Mouse (Mus musculus) liver (tissue): ENCODE measurements around the gene Actn4.

Experiments used
- DNase-seq: peaks from one replicate; pipeline ENCODE4 v3.0.0-alpha.2; 2020; ENCODE audit warnings: mixed read lengths

The Actn4 gene

DNA sequence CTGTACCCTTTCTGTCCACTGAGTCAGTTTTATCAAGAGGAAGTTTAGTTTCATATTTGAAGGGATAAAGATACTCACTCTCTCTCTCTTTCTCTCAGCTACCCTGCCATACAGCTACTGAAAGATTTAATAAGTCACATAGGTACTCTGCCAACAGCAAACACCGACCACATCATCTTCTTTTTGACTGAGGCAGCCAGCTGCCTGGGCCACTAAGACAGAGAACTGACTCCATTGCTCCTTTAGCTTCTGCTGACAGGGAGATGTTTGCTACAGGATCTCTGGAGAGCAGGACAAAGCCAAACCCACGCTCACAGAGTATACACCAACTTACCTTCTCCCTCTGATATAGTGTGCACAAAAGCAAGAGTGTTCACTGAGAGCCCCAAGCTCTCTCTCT is 12.8 kb downstream of the Actn4 start:
- DNase-seq: no peak

DNA sequence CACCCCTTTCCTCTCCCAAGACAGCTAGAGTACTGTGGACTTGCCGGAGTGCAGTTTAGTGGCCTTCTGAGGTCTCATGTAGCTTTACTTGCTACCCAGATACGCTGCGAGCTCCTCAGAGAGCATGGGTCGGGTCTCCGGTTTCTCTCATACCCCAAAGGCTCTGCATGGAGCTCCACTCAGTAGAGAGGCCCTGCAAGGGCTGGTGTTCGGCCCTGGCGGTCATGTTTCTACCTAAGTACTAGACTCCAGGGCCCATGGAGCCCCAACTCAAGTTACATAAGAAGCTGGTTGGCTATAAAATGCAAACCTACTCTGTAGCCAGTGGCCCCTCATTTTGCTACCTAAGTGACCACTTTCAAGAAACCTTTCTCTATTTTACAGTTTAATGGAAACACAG is 13.4 kb downstream of the Actn4 start:
- DNase-seq: no peak

DNA sequence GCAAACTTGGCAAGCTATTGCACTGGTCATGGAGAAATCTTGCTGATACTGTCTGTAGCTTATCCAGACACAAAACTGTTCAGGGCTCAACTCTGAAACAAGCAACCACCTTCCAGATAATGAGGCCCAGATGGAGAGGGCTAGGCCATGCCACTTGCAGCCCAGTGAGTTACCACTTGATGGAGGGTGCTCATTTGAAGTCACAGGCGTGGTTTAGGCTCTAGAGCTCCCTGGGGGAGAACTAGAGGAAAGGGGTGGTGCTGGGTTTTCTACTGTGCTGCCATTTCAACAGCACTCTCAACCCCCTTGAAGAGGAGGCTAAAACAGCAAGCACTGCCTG is 15.9 kb downstream of the Actn4 start:
- DNase-seq: no peak

DNA sequence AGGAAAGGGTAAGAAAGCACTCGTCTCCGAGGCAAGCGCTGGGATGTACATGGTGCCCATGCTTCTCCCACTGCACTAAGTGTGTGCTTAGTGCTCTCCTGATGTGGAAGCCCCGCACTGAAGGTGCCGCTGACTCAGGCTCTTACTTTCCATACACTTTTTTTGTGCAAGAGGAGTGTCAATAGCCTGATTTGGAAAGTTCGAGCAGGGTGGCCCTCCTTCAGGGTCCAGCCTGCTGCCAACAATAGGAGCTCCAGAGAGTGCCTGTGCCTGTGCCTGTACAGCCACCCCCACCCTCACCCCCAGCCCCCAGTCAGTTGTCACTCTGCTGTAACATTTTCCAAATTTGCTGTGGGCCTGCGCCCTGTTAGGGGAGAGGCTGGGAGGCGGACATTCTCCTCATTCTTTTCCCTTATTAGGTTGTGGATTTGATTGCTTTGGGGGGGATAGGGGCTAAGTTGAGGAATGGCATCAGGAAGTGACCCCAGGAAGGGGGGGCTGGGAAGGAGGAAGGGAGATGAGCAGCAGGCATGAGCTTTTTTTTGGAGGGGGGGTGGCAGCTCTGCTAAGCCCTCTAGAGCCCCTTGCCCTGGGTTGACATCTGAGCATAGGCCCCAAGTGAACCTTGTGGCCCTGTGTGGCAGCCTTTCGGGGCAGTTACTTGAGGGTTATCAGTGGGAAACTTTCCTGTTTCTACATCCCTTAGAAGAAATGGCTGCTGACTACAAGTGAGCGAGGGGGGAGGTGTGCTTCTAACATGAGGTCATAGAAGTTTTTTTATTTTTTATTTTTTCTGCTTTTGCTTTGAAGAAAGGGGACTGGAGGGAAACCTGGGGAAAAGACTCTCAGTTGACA is 16.5 kb downstream of the Actn4 start:
- peak; percentile 27 for DNase-seq

DNA sequence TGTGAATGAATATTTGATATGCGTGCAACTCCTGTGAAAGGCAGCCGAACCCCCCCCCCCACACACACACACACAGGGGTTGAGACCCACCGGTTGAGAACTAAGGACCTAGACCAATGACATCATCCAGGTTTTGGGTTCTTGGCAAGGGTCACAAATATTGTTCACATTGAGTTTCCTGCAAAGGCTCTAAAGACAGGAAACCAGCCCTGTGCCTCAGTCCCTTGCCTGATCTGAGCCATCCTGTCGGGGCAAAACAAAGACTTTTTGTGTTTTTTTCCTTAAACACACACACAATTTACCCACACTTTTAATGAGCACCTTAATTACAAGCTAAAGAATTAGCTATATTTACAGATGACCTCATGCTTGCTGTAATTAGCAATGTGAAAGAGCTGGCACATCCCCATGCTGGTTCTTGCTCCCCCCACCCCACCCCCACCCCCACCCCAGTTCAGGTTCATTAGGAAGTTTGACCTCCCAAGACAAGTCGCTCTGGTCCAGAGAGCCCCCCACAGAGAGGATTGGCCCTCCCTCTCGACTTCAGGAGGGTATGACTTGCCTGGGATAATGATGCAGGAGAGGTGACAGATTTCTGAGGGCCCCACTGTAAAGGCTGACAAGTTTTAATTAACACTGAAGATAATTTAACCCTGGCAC is 17.3 kb downstream of the Actn4 start:
- no peak for DNase-seq

DNA sequence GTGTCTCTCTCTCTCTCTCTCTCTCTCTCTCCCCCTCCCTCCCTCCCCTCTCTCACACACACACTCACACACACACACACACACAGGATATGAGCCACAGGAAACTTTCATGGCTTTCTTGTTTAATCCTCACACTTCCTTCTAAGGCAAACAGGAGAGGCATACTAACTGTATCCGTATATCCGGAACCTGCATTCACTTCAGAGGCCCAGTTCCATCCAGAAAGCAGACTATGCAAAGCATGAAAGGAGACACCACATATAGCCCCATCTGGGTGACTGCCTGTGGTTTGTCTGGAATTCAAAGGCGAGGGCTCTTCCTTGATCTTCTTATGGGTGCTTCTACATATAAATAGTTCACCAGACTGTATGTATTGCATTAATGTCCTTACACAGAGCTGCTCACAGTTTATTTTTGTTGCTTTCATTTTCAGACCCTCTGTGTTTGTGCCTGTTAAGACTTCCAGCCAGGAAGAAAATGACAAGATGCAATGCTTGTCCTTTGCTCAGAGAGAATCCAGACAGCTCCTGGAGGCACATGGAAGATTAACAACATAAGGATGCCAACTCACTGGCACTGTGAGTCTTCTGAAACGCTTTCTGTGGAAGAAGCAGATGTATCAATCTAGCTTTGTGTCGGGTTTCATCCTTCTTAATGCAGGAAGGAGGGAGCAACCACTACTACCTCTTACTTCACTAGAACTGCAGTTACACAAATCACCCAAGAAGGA is 18.5 kb downstream of the Actn4 start:
- DNase-seq: no peak

DNA sequence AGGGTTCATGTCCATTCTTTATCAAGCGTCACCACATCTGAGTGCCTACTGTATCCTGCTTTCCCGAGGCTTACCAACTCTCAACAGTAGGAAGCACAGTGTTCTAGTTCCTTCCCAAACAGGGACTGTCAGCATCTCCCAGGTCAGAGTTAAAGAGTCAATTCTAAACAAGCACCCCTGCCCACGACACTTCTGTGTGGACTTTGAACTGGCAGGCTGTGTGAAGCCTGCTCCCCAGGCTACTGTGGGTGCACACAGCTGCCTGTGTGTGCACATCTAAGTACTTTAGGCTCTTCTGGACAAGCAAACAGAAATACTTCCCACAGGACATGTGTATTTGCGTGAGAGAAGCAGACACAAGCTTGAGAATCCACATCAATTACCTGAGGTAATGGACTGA is 20.6 kb downstream of the Actn4 start:
- DNase-seq: no peak

DNA sequence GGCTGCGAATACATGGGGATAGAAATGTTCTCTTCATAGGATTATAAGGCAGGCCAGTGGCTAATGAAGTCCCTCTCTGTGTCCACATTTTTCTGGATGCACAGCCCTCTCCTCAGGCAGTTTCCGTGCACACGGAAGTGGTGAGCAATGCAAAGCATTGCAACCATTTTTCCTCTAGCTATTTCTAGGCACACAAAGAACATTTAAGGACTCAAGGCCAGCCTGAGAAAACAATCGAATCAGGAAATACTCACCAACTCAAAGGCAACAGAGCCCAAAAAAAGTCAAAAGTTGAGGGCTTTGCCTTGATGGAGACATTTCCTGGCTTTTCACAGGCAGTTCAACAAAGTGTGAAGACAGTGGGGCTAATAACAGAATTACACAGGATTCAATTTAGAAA is 21.0 kb downstream of the Actn4 start:
- no peak for DNase-seq

DNA sequence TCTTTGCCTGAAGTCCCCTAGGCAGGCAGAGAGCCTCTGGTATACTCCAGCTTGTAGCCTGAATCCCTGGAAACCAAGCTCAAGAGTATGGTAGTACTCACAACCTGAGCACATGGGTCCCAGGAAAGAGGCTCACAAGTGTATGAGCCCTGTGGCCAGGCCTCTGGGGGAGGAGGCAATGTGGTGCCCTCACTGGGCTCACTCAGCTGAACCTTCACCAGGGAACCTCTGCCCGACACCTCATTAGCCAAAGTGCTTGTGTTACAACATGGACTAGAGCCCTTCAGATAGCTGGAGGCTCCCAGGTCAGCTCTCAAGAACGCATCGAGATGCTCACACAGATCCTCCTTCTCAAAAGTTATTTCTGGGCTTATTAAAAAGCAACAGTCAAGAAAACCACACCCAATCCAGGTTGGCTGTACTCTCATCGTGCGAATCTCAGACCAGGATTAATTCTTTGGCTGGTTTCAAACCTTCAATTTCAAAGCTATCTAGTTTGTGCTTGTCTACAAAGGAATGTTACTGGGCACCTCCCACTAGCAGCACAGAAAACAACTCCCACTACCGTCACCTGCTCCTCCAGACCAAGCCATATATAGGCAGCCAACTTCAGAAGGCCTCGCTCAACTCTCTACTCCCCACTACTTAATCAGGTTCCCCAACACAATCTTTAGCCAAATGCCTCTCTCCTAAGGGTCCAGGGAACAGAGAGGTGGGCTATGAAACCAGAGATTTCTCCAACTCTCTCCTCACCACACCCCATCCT is 22.5 kb downstream of the Actn4 start:
- no peak for DNase-seq

DNA sequence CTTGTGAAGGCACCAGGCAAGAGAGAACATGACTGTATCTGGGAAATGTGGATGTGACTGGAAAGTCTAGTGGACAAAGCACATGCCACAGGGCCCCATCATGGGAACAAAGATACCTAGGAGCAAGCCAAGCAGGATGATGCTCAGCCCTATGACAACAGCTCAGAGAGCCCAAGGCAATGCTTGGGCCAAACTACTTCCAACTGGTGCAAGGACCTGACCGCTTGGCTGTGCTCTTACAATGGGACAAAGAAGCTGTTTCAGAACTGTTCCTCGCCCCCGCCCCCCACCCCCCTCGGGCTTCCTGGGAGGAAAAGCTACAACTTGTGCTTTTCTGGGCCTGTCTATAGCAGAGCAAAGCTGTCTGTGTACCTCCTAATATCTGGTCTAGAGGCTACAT is 23.5 kb downstream of the Actn4 start:
- DNase-seq: no peak

DNA sequence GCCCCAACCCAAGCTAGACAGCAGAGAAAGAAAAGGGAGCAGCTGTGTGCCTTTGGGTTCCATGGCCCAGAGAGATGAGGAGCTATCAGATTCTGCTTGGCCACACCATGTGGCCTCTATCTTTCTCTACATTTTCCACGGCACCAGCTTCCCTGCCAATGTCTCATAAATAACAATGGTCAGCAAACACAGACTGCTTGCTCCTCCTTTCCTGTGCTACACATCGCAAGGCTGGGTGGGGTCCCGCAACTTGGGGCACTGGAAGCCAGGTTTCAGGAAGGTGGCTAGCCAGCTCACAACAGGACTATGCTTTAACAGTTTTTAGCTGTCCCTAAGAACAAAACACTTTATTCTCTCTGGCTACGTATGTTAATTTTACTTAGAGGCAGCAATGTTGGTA is 25.4 kb downstream of the Actn4 start:
- no peak for DNase-seq

DNA sequence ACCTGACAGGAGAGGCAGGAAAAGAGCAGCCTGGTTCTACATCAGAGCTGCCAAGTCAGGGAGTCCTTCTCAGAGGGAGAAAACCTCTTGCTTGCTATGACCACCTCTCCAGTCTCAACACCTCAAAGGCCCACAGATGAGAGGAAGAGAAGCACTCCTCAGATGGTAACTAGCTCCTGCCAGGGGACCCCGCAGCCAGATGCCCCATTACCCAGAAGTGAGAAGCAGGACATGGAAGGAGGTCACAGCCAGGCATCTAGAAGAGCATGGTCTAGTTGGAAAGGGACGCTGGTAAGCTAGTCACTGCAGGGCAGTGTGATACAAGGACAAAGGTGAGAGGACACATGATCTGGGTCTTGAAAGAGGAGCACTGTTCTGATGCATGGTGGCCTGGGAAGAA is 28.3 kb downstream of the Actn4 start:
- DNase-seq: no peak

DNA sequence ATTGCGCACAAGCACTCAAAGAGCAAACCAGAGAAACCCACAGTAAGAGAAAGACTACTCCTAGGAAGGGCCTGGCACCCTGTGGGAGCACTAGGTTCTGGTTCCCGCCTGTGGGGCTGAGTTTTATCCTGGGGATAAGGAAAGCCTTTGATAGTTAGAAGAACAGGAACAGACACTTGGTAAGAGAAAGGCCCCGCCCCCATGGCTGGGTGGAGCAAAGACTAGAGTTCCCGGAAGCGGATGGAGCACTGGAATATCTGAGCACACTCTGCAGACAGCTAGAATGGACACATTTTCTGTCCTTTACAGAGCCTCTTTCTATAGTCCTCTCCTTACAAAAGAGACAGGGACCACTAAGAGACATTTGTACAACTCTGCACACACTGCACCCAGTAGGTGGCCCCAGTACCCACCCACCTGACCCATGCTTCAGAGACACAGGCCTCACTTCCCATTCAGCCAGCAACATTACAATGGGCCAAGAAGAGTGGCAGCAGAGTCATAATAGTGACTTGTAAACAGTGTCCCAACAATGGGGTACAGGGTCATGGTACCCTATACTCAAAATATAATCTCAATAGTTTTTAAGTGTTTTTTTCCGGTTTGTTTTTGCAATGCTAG is 29.6 kb downstream of the Actn4 start:
- peak; percentile 59 for DNase-seq

DNA sequence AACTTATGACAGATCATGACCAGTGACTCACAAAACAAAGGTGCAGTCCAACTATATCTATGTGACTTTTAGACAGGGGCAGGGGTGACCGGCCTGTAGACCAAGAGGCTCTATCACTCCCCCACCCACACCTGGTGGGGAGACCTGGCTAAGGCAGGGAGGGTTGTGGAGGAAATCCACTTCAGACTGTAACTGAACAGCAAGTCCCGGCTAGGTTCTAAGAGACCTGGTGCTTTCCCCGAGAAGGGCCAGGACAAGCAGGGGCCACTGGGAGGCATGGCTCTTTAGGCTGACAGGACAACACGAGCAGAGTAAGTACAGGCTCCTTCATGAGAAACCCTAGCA is 30.5 kb downstream of the Actn4 start:
- DNase-seq: no peak

DNA sequence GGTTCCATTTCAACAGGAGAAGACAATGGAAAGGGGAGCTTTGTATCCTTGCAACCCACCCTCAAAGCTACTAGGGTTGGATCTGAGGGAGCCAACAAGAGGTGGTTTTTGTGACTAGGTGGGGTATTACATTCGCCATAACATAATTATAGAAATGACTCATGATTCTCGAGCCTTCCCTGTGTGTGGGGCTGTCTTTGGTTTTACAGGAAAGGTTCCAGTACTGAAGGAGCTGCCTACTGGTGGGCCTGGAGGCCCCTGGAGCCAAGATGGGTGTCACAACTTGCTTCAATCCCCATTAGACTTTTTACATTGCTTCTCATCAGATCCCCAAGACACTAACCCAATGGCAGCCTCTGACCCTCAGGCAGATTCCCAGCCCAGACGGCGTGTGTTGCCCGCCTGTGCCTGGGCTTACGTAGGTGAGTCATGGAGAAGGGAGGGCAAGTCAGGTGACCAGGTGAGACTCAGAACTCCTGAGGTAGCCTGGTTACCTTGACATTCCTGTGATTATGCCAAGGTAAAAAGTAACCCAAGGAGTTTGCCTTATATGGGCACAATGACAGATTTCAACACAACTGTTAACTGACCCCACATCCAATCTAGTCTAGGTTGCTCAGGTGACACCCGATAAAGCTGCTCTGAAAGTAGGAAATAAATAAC is 31.0 kb downstream of the Actn4 start:
- DNase-seq: no peak

DNA sequence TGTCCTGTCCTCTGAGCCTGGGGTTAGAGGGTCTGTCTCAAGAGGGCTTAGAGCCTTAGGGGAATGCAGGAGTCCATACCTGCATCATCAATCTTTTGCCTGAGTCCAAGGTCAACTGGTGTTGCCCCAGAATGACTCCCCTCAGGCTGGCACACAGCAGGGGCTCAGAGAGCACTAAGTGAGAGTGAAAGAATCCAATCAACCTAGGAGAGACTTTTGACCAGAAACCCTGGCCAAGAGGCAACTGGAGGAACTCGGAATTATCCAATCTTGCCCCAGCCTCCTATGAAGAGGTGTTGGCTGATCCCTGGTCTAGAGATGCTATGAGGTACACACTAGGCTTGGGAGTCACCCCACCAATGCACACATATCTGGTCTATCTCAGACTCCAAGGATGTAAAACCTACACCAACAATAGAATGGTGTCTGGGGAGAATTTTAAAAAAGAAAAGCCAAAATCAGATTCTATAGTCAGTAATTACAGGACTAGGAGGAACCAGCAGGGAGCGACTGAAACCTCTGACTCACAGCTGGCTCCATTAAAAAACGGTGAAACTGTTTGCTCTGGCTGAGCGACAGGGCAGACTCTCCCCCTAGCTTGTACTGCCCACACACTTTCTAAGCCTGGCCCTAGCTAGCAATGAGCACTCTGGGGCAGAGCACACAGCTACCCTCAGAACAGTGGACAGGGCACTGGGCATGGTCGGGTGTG is 31.7 kb downstream of the Actn4 start:
- DNase-seq: no peak

DNA sequence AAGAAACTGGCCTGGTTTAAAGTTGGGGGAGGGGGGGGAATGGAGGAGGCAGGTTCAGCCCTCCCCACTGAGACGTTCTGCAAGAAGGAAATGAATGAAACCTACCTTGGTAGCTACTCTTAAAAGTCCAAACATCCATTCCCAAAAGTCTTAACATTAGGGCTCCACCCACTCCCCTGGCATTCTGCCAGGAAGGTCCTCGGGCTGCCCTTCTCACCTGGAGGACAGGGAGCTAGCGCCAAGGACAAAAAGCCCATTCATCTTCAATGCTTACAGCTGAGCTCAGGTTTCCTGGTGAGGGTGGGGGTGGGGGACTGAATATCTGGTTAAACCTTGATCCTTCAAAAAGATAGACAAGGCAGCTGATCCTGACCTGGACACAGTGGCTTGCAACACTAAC is 32.8 kb downstream of the Actn4 start:
- DNase-seq: no peak

DNA sequence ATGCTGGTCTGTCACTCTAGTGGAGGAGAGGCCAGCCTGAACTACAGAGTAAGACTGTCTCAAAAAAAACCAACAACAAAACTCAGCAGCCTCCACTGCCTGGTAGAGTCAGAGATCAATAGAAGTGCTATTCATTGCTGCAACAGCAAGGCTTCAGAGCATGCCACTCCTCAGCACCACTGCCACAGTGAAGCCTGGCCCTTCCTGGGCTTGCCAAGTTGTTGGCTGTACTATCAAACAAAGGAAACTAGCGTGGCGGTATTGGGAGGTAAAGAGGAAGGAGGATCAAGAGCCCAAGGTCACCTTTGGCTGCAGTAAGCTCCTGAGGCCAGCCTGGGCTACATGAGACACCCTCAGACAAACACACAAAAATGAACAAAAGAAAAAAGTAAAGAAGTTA is 36.0 kb downstream of the Actn4 start:
- no peak for DNase-seq

DNA sequence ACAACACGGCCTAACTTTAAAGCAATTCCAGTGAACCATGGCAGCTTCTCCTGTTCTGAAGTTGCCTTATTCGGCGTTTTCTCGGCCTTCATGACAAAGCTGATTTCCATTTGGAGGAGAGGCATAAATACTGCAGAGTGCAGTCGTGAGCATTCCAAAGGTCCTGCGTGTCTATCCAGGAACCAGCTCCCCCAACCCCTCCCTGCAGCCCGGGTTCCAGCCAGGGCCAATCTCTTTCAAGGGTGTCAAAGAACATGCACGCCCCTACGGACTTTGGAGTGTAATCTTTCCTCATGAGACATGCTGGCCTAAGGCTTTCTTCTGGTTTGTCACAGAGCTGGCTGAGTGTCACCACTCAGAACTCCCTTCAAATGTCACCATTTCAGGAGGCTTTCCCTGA is 36.8 kb downstream of the Actn4 start:
- peak; percentile 57 for DNase-seq

DNA sequence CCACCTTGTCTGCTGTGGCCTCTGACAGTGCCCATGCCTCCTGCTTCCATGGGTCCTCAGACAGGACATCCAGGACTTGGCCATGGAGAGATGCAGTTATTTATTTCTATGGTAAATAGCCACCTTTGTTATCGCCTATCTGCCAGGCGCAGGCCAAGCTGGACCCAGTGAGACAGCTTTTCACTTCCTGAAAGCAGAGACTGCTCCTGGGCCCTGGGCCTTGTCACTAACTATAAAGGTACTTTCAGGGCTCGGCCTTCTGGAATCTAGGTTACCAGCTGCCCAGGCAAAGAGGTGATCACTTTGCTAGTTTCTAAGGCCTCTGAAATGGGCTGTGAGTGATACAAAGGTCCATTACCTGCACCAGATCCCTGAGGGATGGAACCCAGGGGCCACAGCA is 37.3 kb downstream of the Actn4 start:
- no peak for DNase-seq

DNA sequence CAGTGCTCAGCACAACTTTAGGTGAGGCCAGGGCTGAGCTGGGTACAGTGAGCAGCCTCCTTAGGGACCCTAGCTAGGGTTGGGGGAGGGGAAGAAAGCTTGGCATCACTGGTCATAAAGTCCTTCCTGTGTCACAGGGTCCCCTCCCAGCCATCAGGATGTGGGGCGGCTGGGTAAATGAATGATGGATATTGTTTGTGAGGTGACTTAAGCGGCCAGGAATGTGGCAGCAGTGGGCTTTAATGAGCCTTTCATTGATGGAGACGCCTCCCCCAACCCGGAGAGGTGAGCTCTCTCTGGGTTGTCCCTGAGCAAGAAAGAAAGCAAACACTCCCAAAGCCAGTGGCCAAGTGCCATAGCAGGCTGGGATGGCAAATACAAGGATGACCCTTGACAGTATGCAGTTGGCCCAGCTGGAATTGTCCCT is 38.3 kb downstream of the Actn4 start:
- DNase-seq: no peak

DNA sequence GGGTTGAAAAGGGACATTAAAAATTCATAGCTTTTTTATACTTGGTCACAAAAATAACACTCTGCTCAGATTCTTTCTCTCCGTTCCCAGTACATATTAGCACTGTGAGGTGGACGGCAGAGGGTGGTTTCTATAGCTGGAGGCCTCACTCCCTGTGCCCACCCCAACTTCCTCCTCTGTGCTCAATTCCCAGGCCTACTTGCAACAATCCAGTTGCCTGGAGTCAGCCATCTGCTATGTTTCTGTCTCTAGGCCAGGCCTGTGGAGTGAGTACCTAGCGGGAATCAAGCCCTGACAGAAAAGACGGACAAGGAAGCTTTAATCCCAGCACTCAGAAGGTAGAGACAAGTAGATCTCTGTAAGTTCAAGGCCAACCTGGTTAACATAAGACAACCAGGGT is 39.5 kb downstream of the Actn4 start:
- DNase-seq: no peak
